ENCODE assay signal across 8 mouse cellular contexts in genomic region chr2:32589213-32589795, GRCm38 (mm10). TPM values are rescaled to one million over a fixed set of nuclear protein-coding genes. Genes with fewer than 3 reads are reported as not detected.
DNase-seq lines count a peak whose midpoint lies in the region; ATAC-seq and TF ChIP-seq lines count a peak whose summit lies in the region.

No protein-coding gene starts in this region.

- no peak for TF ChIP-seq POLR2A in lung, adult 2 months (IDR thresholded peaks at IDR 0.05; ENCODE audit: borderline replicate concordance, extremely low read depth, low read depth, low read length)
- no peak for TF ChIP-seq POLR2A in cortical plate, adult 2 months (IDR thresholded peaks at IDR 0.05; ENCODE audit: extremely low read depth, insufficient read depth, low read length)

- peaks cover 30% of the 10 kb centered on the region for H3K4me1 ChIP-seq in forebrain, embryonic 13.5 days
- H3K4me1 ChIP-seq in forebrain, embryonic 10.5 days = peaks cover 39% of the 10 kb centered on the region
- H3K4me1 ChIP-seq in lung, adult 2 months (ENCODE audit: control insufficient read depth, insufficient read depth, low read length) = peaks cover 13% of the 10 kb centered on the region
- H3K4me1 ChIP-seq in cortical plate, adult 2 months (ENCODE audit: control insufficient read depth, insufficient read depth, low read length) = peaks cover 10% of the 10 kb centered on the region
- H3K4me1 ChIP-seq in liver, embryonic 13.5 days (replicated peaks) = peaks cover 44% of the 10 kb centered on the region

- H3K27me3 ChIP-seq in forebrain, embryonic 13.5 days = no peaks in the 10 kb centered on the region
- peaks cover 23% of the 10 kb centered on the region for H3K27me3 ChIP-seq in forebrain, embryonic 10.5 days (ENCODE audit: poor library complexity, severe bottlenecking)
- no peaks in the 10 kb centered on the region for H3K27me3 ChIP-seq in liver, embryonic 13.5 days

- ATAC-seq in forebrain, embryonic 13.5 days = no peak
- ATAC-seq in liver, embryonic 13.5 days (ENCODE audit: low read depth) = no peak

- WGBS in forebrain, embryonic 13.5 days = 62% methylated on average over 11 of the region's 11 CpGs
- 75% methylated on average over 11 of the region's 11 CpGs for WGBS in forebrain, embryonic 10.5 days
- WGBS in lung, adult 2 months = 33% methylated on average over 11 of the region's 11 CpGs
- 76% methylated on average over 11 of the region's 11 CpGs for WGBS in liver, embryonic 13.5 days (ENCODE audit: insufficient replicate concordance)

- no peak overlapping the region for H3K27ac ChIP-seq in forebrain, embryonic 13.5 days
- H3K27ac ChIP-seq in forebrain, embryonic 10.5 days = no peak overlapping the region; the same call in 1 of the 2 replicates
- H3K27ac ChIP-seq in cortical plate, adult 2 months (ENCODE audit: insufficient read depth, low read length) = no peak overlapping the region
- H3K27ac ChIP-seq in liver, embryonic 13.5 days = 0 out of 2 replicates have a peak overlapping the region, but pooled peaks have one; percentile 9

- H3K9me3 ChIP-seq in forebrain, embryonic 13.5 days (replicated peaks) = no peaks in the 10 kb centered on the region
- no peaks in the 10 kb centered on the region for H3K9me3 ChIP-seq in forebrain, embryonic 10.5 days
- H3K9me3 ChIP-seq in liver, embryonic 13.5 days (replicated peaks) = no peaks in the 10 kb centered on the region

- H3K36me3 ChIP-seq in forebrain, embryonic 13.5 days (ENCODE audit: poor library complexity, severe bottlenecking) = 0 out of 2 replicates have a peak, but pooled peaks cover 3% of the 10 kb centered on the region
- 0 out of 2 replicates have a peak, but pooled peaks cover 2% of the 10 kb centered on the region for H3K36me3 ChIP-seq in forebrain, embryonic 10.5 days (replicated peaks)
- peaks cover 16% of the 10 kb centered on the region for H3K36me3 ChIP-seq in liver, embryonic 13.5 days

- no peak for TF ChIP-seq CTCF in lung, adult 2 months (IDR thresholded peaks at IDR 0.05; ENCODE audit: insufficient read depth, low read length)
- no peak for TF ChIP-seq CTCF in cortical plate, adult 2 months (IDR thresholded peaks at IDR 0.05; ENCODE audit: extremely low read depth, insufficient read depth, low read length)

- H3K9ac ChIP-seq in forebrain, embryonic 13.5 days = 0 out of 2 replicates have a peak overlapping the region, but pooled peaks have one; percentile 37
- H3K9ac ChIP-seq in liver, embryonic 13.5 days = 0 out of 2 replicates have a peak overlapping the region, but pooled peaks have one; percentile 17

- peak overlapping the region; percentile 18; the same call in 1 of the 2 replicates for H3K4me2 ChIP-seq in forebrain, embryonic 13.5 days
- H3K4me2 ChIP-seq in liver, embryonic 13.5 days = peak overlapping the region; percentile 89; the same call in 1 of the 2 replicates

- H3K4me3 ChIP-seq in forebrain, embryonic 13.5 days = no peak overlapping the region
- no peak overlapping the region for H3K4me3 ChIP-seq in forebrain, embryonic 10.5 days
- no peak overlapping the region for H3K4me3 ChIP-seq in lung, adult 2 months (replicated peaks; ENCODE audit: extremely low read depth, low read depth, low read length)
- peak overlapping the region; percentile 98 for H3K4me3 ChIP-seq in cortical plate, adult 2 months (ENCODE audit: insufficient read depth, low read length)
- no peak overlapping the region for H3K4me3 ChIP-seq in liver, embryonic 13.5 days (replicated peaks)

- no peak for DNase-seq in forebrain, embryonic 10.5 days (ENCODE audit: extremely low spot score, low spot score)
- peak; percentile 46 for DNase-seq in lung, postnatal 10 days
- DNase-seq in lung, adult 2 months = no peak
- DNase-seq in liver, embryonic 13.5 days = no peak
- DNase-seq in retina, embryonic 14.5 days (ENCODE audit: low spot score) = no peak
- no peak for DNase-seq in layer of hippocampus, postnatal 36 days

RNA-seq across cellular contexts. Expression of gene St6galnac4, which starts 2.4 kb away (rescaled TPM):
- polyA plus RNA-seq in forebrain, embryonic 13.5 days (2015; fragmentation: Nextera tagmentation; extraction: Ambion mirVana) = 14.5 and 16.5 TPM in 2 replicates
- 15.7 and 17.6 TPM in 2 replicates for polyA plus RNA-seq in forebrain, embryonic 10.5 days (2016; fragmentation: Nextera tagmentation; extraction: Ambion mirVana)
- 39.5 and 40.4 TPM in 2 replicates for polyA plus RNA-seq in lung, adult 2 months (2012; rRNA removed)
- 34.8 and 36.6 TPM in 2 replicates for polyA plus RNA-seq in cortical plate, adult 2 months (2012; rRNA removed)
- 13.5 and 14.1 TPM in 2 replicates for polyA plus RNA-seq in liver, embryonic 13.5 days (2015; fragmentation: Nextera tagmentation; extraction: Ambion mirVana)
- total RNA-seq in layer of hippocampus, postnatal 36 days (2021) = 10 to 100 TPM; 35.6 to 41.2 TPM

RNA-seq across cellular contexts. Expression of gene St6galnac6, which starts 10.2 kb away (rescaled TPM):
- 10.0 and 10.8 TPM in 2 replicates for polyA plus RNA-seq in forebrain, embryonic 13.5 days (2015; fragmentation: Nextera tagmentation; extraction: Ambion mirVana)
- 13.3 and 13.8 TPM in 2 replicates for polyA plus RNA-seq in forebrain, embryonic 10.5 days (2016; fragmentation: Nextera tagmentation; extraction: Ambion mirVana)
- 59.0 and 59.8 TPM in 2 replicates for polyA plus RNA-seq in lung, adult 2 months (2012; rRNA removed)
- 101 and 110 TPM in 2 replicates for polyA plus RNA-seq in cortical plate, adult 2 months (2012; rRNA removed)
- polyA plus RNA-seq in liver, embryonic 13.5 days (2015; fragmentation: Nextera tagmentation; extraction: Ambion mirVana) = 10.0 and 12.8 TPM in 2 replicates
- total RNA-seq in layer of hippocampus, postnatal 36 days (2021) = 100 to 1,000 TPM; 114 to 117 TPM

RNA-seq across cellular contexts. Expression of gene 9430097D07Rik, which starts 13.8 kb away (rescaled TPM):
- 0.18 and 0.39 TPM in 2 replicates for polyA plus RNA-seq in forebrain, embryonic 13.5 days (2015; fragmentation: Nextera tagmentation; extraction: Ambion mirVana)
- polyA plus RNA-seq in forebrain, embryonic 10.5 days (2016; fragmentation: Nextera tagmentation; extraction: Ambion mirVana) = 0.19 and 0.30 TPM in 2 replicates
- polyA plus RNA-seq in lung, adult 2 months (2012; rRNA removed) = not detected in 2 replicates
- 1.0 TPM in 2 replicates for polyA plus RNA-seq in cortical plate, adult 2 months (2012; rRNA removed)
- not detected in 2 replicates for polyA plus RNA-seq in liver, embryonic 13.5 days (2015; fragmentation: Nextera tagmentation; extraction: Ambion mirVana)
- total RNA-seq in layer of hippocampus, postnatal 36 days (2021) = 1 to 10 TPM in 1 of 2 experiments, under 1 TPM in 1; 0.37 to 1.0 TPM

RNA-seq across cellular contexts. Expression of gene Pip5kl1, which starts 14.7 kb away (rescaled TPM):
- 1.7 and 3.4 TPM in 2 replicates for polyA plus RNA-seq in forebrain, embryonic 13.5 days (2015; fragmentation: Nextera tagmentation; extraction: Ambion mirVana)
- 1.8 TPM in 2 replicates for polyA plus RNA-seq in forebrain, embryonic 10.5 days (2016; fragmentation: Nextera tagmentation; extraction: Ambion mirVana)
- polyA plus RNA-seq in lung, adult 2 months (2012; rRNA removed) = 0.12 and 0.55 TPM in 2 replicates
- 31.3 and 37.6 TPM in 2 replicates for polyA plus RNA-seq in cortical plate, adult 2 months (2012; rRNA removed)
- polyA plus RNA-seq in liver, embryonic 13.5 days (2015; fragmentation: Nextera tagmentation; extraction: Ambion mirVana) = 0.10 TPM in 1 of 2 replicates, not detected in the other
- total RNA-seq in layer of hippocampus, postnatal 36 days (2021) = 1 to 10 TPM; 2.9 to 3.8 TPM

RNA-seq across cellular contexts. Expression of gene Dpm2, which starts 18.6 kb away (rescaled TPM):
- 127 and 129 TPM in 2 replicates for polyA plus RNA-seq in forebrain, embryonic 13.5 days (2015; fragmentation: Nextera tagmentation; extraction: Ambion mirVana)
- 104 and 105 TPM in 2 replicates for polyA plus RNA-seq in forebrain, embryonic 10.5 days (2016; fragmentation: Nextera tagmentation; extraction: Ambion mirVana)
- 116 and 118 TPM in 2 replicates for polyA plus RNA-seq in lung, adult 2 months (2012; rRNA removed)
- 153 and 155 TPM in 2 replicates for polyA plus RNA-seq in cortical plate, adult 2 months (2012; rRNA removed)
- polyA plus RNA-seq in liver, embryonic 13.5 days (2015; fragmentation: Nextera tagmentation; extraction: Ambion mirVana) = 60.4 and 64.2 TPM in 2 replicates
- total RNA-seq in layer of hippocampus, postnatal 36 days (2021) = 10 to 100 TPM; 69.1 to 81.8 TPM
